Mouse (Mus musculus): ENCODE measurements around the gene Pgc.

Gene Pgc

DNA sequence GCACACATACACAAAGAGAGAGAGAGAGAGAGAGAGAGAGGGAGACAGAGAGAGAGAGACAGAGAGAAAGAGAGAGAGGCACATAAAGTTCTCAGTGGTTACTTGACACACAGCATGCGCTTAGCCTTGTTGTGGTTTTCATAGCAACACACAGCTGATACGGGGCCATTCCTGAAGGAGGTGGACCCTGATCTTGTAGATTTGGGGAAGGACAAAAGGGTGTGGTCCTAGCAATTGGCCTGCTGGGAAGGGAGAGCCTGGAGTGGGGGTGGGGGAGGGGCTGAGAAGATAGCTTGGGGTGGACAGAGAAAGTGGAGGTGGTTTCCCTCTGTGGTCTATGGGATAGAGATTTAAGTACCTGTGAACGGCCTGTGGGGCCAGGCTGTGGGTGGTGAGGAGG lies 16.6 kb upstream of the Pgc start:
- DNase-seq = no peak

DNA sequence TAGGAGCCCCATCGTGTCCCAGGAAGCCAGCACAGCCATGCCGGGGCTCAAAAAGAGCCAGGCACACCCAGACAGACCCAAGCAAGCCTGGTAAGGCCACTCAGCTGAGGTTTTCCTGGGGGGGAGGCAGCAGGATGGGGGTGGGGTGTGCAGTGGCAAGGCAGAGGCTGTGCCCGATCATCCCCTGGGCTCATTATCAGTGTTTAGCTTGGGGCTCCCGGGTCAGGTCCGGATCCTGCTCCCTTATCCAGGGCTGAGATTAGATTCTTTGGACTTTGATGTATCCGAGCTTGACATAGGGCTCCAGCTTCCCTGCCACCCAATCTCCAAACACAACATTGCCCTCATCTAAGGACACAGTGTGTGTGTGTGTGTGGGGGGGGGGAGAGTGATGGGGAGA lies 14.8 kb upstream of the Pgc start:
- DNase-seq = no peak

DNA sequence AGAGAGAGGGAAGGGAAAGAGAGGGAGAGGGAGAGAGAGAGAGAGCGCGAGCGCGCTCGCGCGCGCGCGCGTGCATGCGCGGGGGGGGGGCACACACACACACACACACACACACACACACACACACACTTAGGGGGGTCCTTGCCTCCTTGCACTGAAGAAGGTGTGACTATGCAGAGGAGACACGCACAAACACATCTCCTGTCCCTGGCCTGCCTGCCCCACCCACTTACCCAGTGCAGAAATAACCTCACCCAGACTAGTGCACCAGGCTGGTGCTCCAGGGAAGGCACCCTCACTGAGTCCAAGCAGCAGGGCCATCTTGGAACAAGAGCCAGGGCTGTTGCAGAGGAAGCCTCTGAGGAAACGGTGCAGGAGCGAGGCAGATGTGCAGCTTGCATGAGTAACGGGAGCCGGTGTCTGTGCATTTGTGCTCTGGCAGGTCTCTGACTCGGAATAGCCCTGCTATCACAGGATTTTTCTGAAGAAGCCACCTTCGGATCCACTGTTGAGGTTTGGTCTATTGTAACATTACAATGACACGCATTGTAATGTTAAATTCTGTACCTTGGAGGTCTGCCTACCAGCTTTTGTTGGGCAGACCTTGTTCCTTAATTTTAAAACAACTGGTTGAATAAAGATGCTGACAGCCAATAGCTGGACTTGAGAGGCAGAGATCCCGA lies 13.6 kb upstream of the Pgc start:
- no peak for DNase-seq

DNA sequence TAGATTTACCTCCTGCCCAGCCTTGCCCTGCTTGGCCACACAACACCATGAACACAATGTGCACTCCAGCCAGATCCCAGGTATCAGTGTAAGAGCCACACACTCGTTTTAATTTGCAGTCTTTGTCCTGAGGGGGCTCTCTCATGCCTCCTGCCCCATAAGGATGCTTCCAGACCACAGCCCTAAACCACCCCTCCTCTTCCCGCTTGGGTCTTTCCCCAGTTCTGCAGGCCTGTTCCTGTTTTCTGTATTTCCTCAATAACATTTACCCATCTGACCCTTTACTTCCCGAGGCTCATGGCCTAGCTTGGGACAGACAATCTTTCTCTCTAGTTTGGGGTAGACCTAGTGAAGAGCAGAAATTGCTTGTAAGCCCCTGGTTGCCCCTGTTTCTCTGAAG lies 11.6 kb upstream of the Pgc start:
- no peak for DNase-seq

DNA sequence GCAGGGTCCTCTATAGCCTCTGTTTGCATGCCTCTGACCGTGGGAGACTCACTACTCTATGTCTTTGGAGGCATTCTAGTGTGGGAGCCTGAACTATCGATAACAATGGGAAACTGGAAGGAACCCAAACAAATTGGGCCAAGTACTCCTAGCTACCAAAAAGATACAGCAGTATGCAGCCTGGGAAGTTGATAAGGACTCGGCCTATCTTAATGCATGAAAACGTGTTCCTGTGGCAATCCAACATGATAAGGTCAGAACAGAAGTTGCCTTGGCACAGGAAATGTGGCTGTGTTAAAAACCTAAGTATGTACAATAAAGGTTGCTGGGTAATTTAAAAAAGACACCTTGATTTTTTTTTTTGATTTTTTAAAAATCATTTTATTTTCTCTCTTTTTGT lies 5.5 kb upstream of the Pgc start:
- no peak for DNase-seq

DNA sequence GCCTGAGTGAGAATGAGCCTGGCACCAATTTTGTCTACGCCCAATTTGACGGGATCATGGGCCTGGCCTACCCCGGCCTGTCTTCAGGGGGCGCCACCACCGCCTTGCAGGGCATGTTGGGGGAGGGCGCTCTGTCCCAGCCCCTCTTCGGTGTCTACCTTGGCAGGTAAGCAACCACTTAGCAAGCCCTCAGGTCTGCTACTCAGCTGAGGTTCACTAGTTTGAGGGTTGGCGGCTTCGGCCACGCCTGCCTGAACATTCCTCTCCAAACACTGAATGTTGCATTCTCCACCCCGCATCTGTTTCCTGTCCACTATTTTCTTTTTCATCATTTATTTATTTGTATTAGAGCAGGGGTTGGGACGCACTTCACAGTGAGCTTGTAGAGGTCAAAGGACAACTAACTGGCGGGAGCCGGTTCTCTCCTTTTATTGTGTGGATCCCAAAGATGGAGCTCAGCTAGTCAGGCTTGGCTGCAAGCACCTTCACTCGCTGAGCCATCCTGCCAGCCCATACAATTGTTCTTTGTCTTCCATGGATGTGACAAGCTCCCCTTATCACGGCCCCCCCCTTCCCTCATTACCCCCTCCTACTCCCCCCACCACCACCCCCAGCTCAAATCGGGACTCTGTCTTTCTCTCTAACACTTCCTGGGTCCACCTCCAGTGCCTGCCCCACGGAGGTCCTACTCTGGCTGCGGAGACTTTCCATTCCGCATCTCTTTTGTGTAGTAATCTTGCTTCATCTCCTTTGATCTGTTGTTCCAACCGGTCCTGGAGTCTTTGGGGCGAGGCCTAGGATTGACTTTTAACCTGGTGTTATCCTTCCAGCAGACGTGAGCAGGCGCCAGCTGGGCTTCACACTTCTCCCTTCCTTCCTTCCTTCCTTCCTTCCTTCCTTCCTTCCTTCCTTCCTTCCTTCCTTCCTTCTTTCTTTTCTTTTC lies 4.3 kb downstream of the Pgc start:
- no peak for DNase-seq

DNA sequence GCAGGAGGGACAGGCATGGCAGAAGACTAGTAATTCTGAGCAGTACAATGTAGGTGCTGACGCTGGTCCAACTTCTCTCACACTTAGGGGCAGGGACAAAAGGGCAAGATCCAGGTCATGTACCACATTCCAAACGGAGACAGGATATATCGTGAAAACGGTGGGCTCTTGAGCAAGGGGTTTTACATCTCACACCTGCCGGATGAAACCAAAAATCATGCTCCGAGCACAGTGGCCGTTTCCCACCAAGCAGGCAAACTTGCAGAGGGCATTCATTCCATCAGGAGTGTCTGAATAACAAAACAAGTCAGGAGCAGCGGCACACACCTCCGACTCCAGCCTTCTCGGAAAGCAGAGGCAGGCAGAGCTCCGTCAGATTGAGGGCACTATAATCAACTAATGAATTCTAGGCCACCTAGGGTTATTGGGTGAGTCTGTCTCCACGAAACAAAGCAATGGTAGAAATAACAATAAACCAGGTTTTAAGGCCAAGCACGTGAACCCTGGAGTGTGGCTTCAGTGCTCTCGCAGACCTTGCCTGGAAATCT lies 9.0 kb downstream of the Pgc start:
- no peak for DNase-seq

DNA sequence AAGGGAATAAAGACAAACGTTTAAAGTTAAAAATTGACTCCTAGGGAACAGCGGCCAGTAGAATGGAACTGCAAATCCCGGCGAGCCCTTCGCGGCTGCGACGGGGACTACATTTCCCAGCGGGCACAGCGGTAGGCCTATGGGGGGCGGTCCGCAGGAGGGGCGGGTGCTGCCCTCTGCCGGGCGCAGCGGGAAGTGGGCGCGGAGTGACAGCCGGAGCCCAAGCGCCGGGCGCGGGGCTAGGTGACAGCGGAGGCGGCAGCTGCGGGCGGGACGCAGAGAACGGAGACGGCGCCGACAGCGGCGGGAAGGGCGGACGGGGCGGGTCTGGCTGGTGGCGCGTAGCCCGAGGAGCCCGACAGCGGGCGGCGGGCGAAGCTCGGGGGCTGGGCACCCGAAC lies 10.2 kb downstream of the Pgc start, which contains the start of gene Tfeb:
Gene Tfeb (plus strand): TSS at position 175 of the 400 bp plus-strand sequence.
- peak; percentile 95 for DNase-seq

DNA sequence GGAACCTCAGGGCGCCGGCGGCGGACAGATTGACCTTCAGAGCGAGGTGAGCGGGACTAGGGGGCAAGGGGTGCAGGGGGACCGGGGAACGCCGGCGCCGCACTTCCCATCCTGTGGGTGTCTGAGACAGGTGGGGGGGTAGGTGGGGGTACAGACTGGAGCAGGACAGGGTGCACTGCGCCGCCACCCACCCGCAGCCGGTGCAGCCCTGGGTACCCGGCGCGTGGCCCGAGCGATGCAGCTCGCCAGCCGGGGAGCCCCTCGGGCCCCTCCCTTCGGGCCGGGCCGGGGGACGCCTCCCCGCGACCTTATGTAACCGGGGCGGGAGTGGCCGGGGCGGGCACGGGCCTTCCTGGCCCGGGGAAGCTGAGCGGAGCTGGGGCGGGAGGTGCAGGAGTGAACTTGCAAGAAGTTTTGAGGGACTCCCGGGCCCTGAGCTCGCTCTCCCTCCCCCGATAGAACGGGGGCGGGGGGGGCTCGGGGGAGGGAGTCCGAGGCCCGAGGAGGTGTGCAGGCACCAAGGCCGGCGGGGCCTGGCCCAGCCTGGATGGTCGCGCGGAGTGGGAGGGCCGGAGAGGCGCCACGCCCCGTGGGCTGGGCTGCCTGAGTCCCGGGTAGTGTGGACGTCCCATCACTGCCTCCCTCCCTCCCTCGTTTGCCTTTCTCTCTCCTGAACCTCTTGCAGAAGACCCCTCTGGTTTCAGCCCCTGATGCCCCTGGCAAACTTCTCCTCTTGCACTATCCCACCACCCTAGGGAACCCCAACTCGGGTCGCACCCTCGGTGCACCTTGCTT lies 10.8 kb downstream of the Pgc start:
- DNase-seq = peak; percentile 92

DNA sequence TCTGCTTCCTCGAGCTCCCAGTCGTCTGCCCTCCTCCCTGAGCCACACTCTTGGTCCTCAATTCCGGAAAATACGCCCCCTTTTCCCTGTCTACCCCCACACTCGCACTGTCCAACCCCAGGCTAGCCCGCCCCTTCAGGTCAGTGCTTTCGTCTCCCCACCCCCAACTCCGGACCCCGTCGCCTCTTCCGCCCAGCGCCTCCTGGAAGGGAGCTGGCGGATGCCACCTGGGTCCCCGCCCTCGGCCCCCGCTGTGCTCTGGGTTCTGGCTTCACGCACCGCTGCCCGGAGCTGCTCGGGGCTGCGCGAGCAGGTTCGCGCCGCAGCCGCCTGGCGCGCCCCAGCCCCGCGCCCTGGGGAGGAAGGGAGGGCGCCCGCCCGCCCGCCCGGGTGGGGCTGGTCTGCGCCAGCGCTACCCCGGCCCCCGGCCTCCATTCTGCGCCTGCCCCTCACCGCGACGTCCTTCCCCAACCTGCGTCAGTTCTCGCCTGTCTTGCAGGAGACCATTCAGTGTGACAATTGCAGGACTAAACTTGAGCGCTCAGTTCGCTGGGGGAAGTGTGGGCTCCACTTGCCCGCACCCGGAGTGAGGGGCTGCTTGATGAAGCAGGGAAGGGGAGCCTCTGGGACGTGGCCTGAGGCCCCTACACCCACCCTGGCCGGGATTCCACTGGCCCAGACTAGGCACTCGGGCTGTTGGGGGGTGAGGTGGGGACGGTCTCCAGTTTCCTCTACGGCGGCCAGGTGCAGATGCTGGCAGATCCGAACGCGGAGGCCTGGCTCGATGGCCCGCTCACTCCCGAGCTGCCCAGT lies 11.6 kb downstream of the Pgc start:
- DNase-seq = peak; percentile 69

DNA sequence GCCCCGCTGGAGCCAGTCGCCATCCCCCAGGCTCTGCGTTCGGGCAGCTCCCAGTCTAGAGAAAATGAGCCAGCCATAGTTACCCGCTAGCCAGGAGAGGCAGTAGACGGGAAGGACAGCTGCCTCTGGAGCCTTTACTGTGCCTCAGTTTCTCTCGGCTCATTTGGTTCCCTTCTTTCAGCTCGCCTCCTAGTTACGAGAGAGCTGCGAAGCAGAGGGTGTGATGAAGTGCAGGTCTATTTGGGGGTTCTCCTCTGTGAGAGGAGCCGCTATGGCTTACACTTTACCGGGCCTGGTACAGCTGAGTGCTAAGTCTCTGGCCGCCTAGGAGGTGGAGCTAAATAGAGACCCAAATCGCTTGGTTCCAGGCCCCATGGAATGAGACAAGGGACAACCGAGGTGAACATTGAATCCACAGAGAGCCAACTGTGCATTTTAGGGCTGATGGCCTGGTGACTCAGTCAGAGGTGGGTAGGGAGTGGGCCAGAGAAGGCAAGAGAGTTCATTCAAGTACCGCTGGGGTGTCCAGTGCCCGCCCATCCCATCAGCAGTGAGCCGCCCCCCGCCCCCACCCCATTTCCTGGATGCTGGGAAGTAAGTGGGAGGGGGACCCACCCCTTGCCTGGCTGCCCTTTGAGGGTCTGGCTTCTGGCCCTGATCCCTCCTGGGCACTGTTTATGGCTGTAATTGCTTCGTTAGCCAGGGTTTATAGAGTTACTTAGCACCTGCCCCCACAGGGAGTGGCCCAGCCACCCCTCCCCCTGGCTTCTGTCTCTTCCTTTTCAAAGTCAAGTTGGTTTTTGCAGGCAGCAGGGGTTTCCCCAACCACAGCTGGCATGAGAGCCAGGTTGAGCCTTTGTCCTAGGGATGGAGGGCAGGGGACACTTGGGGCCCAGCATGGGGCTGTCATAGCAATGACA lies 12.5 kb downstream of the Pgc start:
- DNase-seq = no peak

DNA sequence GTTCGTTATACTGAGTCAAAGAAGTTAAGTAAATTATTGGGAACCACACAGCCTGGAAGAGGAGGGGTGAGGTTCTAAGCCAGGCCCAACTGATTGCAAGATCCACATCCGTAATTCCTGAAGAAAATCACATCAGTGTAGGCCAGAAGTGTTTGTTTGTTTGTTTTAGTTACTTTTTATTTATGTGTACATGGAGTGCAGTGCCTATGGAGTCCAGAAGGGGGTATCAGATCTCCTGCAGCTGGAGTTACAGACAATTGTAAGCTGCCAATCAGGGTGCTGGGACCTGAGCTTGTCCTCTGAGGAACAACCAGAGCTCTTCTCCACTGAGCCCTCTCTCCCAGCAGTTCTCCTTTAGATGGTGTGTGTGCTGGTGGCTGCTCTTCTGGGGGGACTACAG lies 13.5 kb downstream of the Pgc start:
- no peak for DNase-seq

DNA sequence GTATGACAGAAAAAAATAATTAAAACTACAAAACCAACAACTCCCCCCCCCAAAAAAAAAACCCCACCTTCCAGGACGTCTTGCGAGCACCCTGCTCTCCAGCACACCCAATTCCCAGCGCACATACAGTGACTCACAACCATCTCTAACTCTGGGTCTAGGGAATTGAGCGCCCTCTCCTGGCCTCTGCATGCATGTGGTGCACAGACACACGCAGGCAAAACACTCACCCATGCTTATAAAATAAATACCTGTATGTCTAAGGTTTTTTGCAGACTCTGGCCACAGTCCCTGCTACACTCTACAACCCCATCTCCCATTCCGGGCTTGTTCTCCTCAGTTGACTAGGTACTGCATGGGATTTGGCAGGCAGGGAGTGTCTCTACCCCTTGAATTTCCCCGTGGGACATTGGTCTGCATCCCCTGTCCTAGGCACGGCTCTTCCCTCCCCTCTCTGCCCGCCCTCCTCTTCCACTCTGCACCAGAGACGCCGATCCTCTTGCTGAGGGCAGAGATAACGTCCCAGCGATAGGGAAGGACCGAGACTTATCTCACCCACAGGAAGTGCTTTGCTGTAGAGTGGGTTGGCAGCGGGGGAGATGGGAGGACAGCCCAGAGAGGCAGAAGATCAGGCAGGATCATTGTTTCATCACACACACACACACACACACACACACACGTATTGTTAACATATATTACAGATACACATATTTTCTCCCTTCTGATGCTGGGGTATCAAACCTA lies 16.5 kb downstream of the Pgc start:
- DNase-seq = no peak

DNA sequence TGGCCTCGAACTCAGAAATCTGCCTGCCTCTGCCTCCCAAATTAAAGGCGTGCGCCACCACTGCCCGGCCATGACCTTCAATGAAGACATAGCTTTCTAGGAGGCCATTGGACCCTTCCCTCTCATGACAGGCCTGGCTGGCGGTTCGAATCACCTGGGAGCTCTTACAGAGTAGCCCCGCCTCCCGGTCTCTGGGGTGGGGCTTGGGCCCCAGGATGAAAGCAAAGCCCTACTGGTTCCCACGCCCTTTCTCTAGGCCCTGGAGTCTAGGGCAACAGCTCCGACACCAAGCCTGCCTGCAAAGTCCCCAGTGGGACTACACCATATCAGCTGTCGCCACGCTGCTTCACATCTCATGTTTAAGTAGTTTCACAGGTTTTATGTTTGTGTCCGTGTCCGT lies 17.4 kb downstream of the Pgc start:
- DNase-seq = no peak

DNA sequence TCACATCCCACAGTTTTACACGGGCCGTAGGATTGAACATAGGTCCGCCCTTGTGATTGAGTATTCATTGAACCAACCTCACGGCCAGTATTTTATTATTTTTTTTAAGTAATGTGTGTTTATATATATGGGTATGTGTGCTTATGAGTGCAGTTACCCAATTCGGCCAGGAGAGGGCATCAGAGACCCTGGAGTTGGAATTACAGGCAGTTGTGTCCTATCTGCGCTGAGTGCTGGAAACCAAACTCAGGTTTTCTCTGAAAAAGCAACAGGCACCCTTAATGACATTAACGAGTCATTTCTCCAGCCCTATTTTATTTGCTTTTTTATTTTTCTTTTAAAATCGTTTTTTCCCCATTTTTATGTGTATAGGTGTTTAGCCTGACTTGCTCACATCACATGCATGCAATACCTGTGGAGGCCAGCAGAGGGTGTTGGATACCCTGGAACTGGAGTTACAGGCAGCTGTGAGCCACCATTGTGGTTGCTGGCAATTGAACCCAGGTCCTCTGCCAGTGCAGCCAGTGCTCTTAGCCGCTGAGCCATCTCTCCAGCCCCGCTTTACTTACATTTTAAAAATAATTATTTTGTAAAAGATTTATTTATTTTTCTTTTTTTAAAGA lies 18.2 kb downstream of the Pgc start:
- DNase-seq = peak; percentile 21

DNA sequence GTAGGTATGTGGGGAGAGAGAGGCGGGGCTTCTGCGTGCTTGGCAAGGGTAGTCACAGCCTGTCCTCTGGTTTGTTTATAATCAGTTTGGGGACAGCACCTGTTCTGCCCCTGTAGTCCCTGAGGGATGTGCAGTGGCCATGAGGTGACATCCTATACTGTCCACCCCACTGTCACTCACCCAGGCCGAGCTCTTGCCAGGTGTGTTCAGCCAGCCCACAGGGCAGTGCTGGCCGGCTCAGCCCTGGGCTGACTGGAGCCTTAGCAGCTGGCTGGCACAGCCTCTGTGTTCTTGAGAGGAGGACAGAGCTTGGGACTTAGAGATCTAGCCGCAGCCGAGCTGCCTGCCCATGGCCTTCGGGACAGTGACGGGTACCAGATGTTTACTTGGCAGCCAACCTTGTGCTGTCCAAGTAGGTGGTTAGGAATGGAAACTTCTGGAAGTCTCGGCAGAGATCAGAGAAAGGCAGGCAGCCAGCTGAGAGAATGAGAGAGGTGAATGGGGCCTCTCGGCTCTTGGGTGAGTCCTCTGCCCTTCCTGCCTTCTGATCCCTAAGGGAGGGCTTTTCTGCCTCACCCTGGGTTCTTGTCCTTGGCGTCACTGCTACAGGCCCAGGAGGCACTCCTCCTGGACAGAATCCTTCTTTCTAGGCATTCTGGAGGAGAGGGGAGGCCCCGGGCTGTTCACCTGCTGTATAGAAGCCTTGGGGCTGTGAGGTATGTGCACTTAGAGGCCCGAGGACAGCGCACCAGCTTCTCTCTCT lies 22.3 kb downstream of the Pgc start:
- no peak for DNase-seq

DNA sequence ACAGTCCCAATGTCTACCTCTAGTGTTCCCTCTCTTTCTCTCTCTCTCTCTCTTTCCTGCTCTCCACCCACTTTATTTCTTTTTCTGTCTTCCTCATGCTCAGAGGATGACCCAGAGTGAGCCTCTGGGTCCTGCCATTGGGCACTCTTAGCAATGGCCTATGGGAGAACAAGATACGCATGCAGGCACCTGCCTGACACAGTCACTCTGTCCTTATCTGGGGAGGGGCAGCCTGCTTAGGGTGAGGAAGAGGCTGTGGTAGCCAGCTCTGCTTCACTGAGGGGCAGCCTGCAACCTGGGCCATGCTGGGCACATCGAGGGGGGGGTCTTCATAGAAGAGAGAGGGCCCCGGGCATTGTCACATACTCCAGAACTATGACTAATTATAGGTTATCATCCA lies 23.0 kb downstream of the Pgc start:
- no peak for DNase-seq

DNA sequence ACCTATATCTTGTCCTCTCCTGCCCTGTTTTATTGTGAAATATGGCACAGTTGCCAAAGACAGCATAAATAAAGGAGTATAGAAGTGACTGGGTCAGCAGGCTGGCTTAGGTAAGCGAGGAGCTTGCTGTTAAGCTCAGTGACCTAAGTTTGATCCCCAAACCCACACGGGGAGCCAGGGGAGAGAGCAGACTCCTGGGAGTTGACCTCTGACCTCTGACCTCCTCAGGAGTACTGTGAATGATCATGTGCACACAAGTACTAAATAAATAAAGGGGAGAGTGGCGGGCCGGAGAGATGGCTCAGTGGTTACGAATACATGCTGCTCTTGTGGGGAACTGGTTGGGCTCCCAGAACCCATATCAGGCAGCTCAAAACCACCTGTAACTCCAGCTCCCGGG lies 23.5 kb downstream of the Pgc start:
- no peak for DNase-seq

DNA sequence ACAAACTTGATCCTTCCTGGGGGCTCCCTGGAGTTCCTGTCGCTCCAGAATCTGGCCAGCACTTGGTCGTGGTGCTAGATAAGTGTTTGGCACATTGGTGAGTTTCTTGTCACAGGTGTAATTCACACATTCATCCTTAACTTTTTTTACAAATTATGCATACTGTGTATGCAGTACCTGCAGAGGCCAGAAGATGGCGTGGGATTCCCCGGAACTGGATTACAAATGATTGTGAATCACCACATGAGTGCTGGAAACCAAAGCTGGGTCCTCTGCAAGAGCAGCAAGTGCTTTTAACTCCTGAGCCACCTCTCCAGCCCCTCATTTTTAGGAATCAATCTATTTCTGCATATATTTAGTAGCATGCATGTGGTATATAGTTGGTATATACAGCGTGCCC lies 25.2 kb downstream of the Pgc start:
- DNase-seq = no peak

Data from cerebellum, adult 9-11 months (tissue).